Comparison of ENCODE assay signal across 7 mouse cellular contexts in genomic region chr3:104863786-104864650, GRCm38 (mm10). TPM values are rescaled to one million over a fixed set of nuclear protein-coding genes. Genes with fewer than 3 reads are reported as not detected.
DNase-seq lines count a peak whose midpoint lies in the region; ATAC-seq and TF ChIP-seq lines count a peak whose summit lies in the region.

Gene St7l, plus strand, starts transcription at chr3:104864005.
Gene Capza1, minus strand, starts transcription at chr3:104864505.

- H3K9me3 ChIP-seq in intestine, postnatal 0 days (ENCODE audit: control insufficient read depth) = no peaks in the 10 kb centered on the region
- no peaks in the 10 kb centered on the region for H3K9me3 ChIP-seq in midbrain, embryonic 12.5 days

- peak; percentile 94 for ATAC-seq in intestine, postnatal 0 days
- peak; percentile 96 for ATAC-seq in midbrain, embryonic 12.5 days (ENCODE audit: low FRiP score, low read depth)

- no peaks in the 10 kb centered on the region; the same call in 1 of the 2 replicates for H3K36me3 ChIP-seq in intestine, postnatal 0 days (ENCODE audit: control insufficient read depth, insufficient read depth)
- peaks cover 7% of the 10 kb centered on the region; the same call in 1 of the 2 replicates for H3K36me3 ChIP-seq in midbrain, embryonic 12.5 days

- WGBS in intestine, postnatal 0 days = under 1% methylated on average over 43 of the region's 43 CpGs
- under 1% methylated on average over 42 of the region's 43 CpGs for WGBS in midbrain, embryonic 12.5 days

- H3K27ac ChIP-seq in intestine, postnatal 0 days (ENCODE audit: low read depth, low read length) = peak within 1 kb of the TSS; percentile 99
- H3K27ac ChIP-seq in midbrain, embryonic 12.5 days (replicated peaks) = peak within 1 kb of the TSS; percentile 94

- peak; percentile 94 for DNase-seq in adrenal gland, postnatal 10 days
- peak; percentile 89 for DNase-seq in embryo, embryonic 9.5 days (ENCODE audit: extremely low spot score)
- DNase-seq in gastrocnemius, postnatal 4 days (ENCODE audit: low spot score in 2 of 2) = peak; percentile 79 to 92
- DNase-seq in left cerebral cortex, postnatal 4 days = peak; percentile 91
- peak; percentile 82 to 86 for DNase-seq in spleen, adult 18-20 months

- intact Hi-C loops in left cerebral cortex, postnatal 4 days (cut with DNase I) = no loop called here

- peak within 1 kb of the TSS; percentile 98 for H3K4me3 ChIP-seq in intestine, postnatal 0 days (ENCODE audit: low read depth, low read length)
- peak within 1 kb of the TSS; percentile 89 for H3K4me3 ChIP-seq in midbrain, embryonic 12.5 days

- H3K27me3 ChIP-seq in intestine, postnatal 0 days (replicated peaks; ENCODE audit: control insufficient read depth, insufficient read depth, low read length) = no peaks in the 10 kb centered on the region
- H3K27me3 ChIP-seq in midbrain, embryonic 12.5 days = no peaks in the 10 kb centered on the region

- TF ChIP-seq CTCF in intestine, postnatal 0 days (IDR thresholded peaks at IDR 0.05; ENCODE audit: low read depth) = no peak

- peak within 1 kb of the TSS; percentile 97 for H3K9ac ChIP-seq in intestine, postnatal 0 days (ENCODE audit: low read depth, low read length)
- peak within 1 kb of the TSS; percentile 96 for H3K9ac ChIP-seq in midbrain, embryonic 12.5 days (replicated peaks)

- peak within 1 kb of the TSS; percentile 75 for H3K4me2 ChIP-seq in intestine, postnatal 0 days (replicated peaks; ENCODE audit: low read depth)
- peak within 1 kb of the TSS; percentile 80 for H3K4me2 ChIP-seq in midbrain, embryonic 12.5 days (replicated peaks)

- H3K4me1 ChIP-seq in intestine, postnatal 0 days (replicated peaks; ENCODE audit: control insufficient read depth, insufficient read depth, low read length) = no peaks in the 10 kb centered on the region; the same call in 1 of the 2 replicates
- peaks cover 36% of the 10 kb centered on the region for H3K4me1 ChIP-seq in midbrain, embryonic 12.5 days

RNA-seq across cellular contexts. Expression of gene St7l, which starts in this region (rescaled TPM):
- total RNA-seq in adrenal gland, postnatal 10 days (2021) = 10 to 100 TPM; 30.5 to 31.0 TPM
- total RNA-seq in gastrocnemius, postnatal 4 days (2021) = 10 to 100 TPM; 22.9 to 29.4 TPM
- 19.9 and 21.9 TPM in 2 replicates for polyA plus RNA-seq in intestine, postnatal 0 days (2015; fragmentation: Nextera tagmentation; extraction: Ambion mirVana)
- total RNA-seq in left cerebral cortex, postnatal 4 days (2021) = 10 to 100 TPM; 37.4 to 40.9 TPM
- polyA plus RNA-seq in midbrain, embryonic 12.5 days (2016; fragmentation: Nextera tagmentation; extraction: Ambion mirVana) = 40.9 and 44.5 TPM in 2 replicates

RNA-seq across cellular contexts. Expression of gene Capza1, which starts in this region (rescaled TPM):
- 10 to 100 TPM; 93.3 to 94.3 TPM for total RNA-seq in adrenal gland, postnatal 10 days (2021)
- 10 to 100 TPM; 54.9 to 60.3 TPM for total RNA-seq in gastrocnemius, postnatal 4 days (2021)
- 109 and 110 TPM in 2 replicates for polyA plus RNA-seq in intestine, postnatal 0 days (2015; fragmentation: Nextera tagmentation; extraction: Ambion mirVana)
- 10 to 100 TPM; 57.9 to 62.0 TPM for total RNA-seq in left cerebral cortex, postnatal 4 days (2021)
- polyA plus RNA-seq in midbrain, embryonic 12.5 days (2016; fragmentation: Nextera tagmentation; extraction: Ambion mirVana) = 220 and 225 TPM in 2 replicates

Comparison
In these comparisons a context has a peak if more than half of its experiments do, and no peak if none do; other contexts are left out.
1. Peak in every context shown above with its lines: DNase-seq, ATAC-seq, H3K4me3 ChIP-seq and H3K27ac ChIP-seq.